Mouse (Mus musculus) Patski (cell line): Measurements from ENCODE around the gene Olfr190. TPM values are rescaled to one million over a fixed set of nuclear protein-coding genes. Genes with fewer than 3 reads are reported as not detected.

Experiments
- ATAC-seq: fragments of 100-300 bp; one replicate; pipeline ENCODE4 v1.8.0; 2021
- CTCF ChIA-PET: fragments of 350-600 bp; sonication (Branson Sonifier 250); formaldehyde crosslinking; loops from one replicate; lab custom pipeline; 2022; ENCODE audit warnings: inconsistent platforms; lab: Charles Lee
- POLR2A ChIA-PET: fragments of 350-600 bp; sonication (Branson Sonifier 250); formaldehyde crosslinking; loops from one replicate; lab custom pipeline; 2022; ENCODE audit warnings: antibody characterized with exemption, inconsistent platforms; lab: Charles Lee
- DNase-seq: peaks from one replicate; pipeline ENCODE4 v3.0.0-alpha.2; 2011; ENCODE audit warnings: low read depth, low spot score
- H3K27me3 ChIP-seq: fragments of 371-371 bp; one replicate; pipeline ENCODE4 v1.5.1; 2021
- CTCF ChIP-seq: fragments of 100-300 bp; IDR thresholded peaks from one replicate; pipeline ENCODE4 v1.5.1; 2021
- in situ Hi-C: fragments of 300-500 bp; cut with MboI; formaldehyde crosslinking; loops from 3 replicates; pipeline ENCODE4 v1.11.1; 2018; ENCODE audit warnings: low pct_unique_long_range_greater_than_20kb, mixed read lengths
- polyA plus RNA-seq: library from polyadenylated mRNA; unstranded; gene quantifications from one replicate; pipeline ENCODE4 v1.2.3, GENCODE M21; 2021

Olfr190 gene
- polyA plus RNA-seq, 1 experiment from 2014 or later = not detected

GRCm38 (mm10) chr16:59047579-59047978, 30.2 kb downstream of the Olfr190 start:
- ChIA-PET CTCF (no interaction called here), POLR2A (no interaction called here)
- H3K27me3 ChIP-seq = no peaks in the 10 kb centered on the region
- DNase-seq = no peak
- no peak for ATAC-seq
- in situ Hi-C loops = no loop called here
- no peak for TF ChIP-seq CTCF

GRCm38 (mm10) chr16:59045835-59046234, 32.0 kb downstream of the Olfr190 start:
- DNase-seq = no peak
- in situ Hi-C loops = no loop called here
- POLR2A ChIA-PET = no interaction called here
- H3K27me3 ChIP-seq = no peaks in the 10 kb centered on the region
- no peak for ATAC-seq
- CTCF ChIA-PET = no interaction called here
- TF ChIP-seq CTCF = no peak

GRCm38 (mm10) chr16:59039710-59040109, 38.1 kb downstream of the Olfr190 start, which contains the start of gene Olfr187:
Gene Olfr187 (minus strand): TSS chr16:59039767.
- no peaks in the 10 kb centered on the region for H3K27me3 ChIP-seq
- ChIA-PET POLR2A (no interaction called here), CTCF (no interaction called here)
- DNase-seq (no peak), ATAC-seq (no peak)
- in situ Hi-C loops = no loop called here
- no peak for TF ChIP-seq CTCF

- peaks cover 5% of the 10 kb centered on the region for H3K27me3 ChIP-seq
- no peak for ATAC-seq
- DNase-seq = no peak
- ChIA-PET CTCF (no interaction called here), POLR2A (no interaction called here)
- TF ChIP-seq CTCF = no peak
- in situ Hi-C loops = no loop called here
Measured at GRCm38 (mm10) chr16:59030191-59030590, 47.6 kb downstream of the Olfr190 start, which contains the start of gene Olfr186. Gene Olfr186 (minus strand): TSS chr16:59030291.

Other genes starting within 250 kb of the Olfr190 start
- gene Olfr177, start 203.2 kb downstream of the Olfr190 start, polyA plus RNA-seq = not detected
- not detected for gene Olfr178, start 185.9 kb downstream of the Olfr190 start, polyA plus RNA-seq
- gene Olfr181, start 149.2 kb downstream of the Olfr190 start, polyA plus RNA-seq = not detected
- gene Olfr180, start 148.6 kb downstream of the Olfr190 start, polyA plus RNA-seq = not detected
- not detected for gene Olfr183, start 82.6 kb downstream of the Olfr190 start, polyA plus RNA-seq
- not detected for gene Olfr186, start 47.7 kb downstream of the Olfr190 start, polyA plus RNA-seq
- gene Olfr187, start 38.2 kb downstream of the Olfr190 start, polyA plus RNA-seq = not detected
- gene Olfr191, start 11.8 kb upstream of the Olfr190 start, polyA plus RNA-seq = not detected
- gene Olfr193, start 33.9 kb upstream of the Olfr190 start, polyA plus RNA-seq = not detected
- gene Olfr194, start 43.1 kb upstream of the Olfr190 start, polyA plus RNA-seq = not detected
- not detected for gene Olfr195, start 69.0 kb upstream of the Olfr190 start, polyA plus RNA-seq
- not detected for gene Olfr196, start 92.4 kb upstream of the Olfr190 start, polyA plus RNA-seq
- gene Olfr198, start 125.5 kb upstream of the Olfr190 start, polyA plus RNA-seq = not detected
- gene Olfr199, start 141.8 kb upstream of the Olfr190 start, polyA plus RNA-seq = not detected
- gene Olfr201, start 194.6 kb upstream of the Olfr190 start, polyA plus RNA-seq = not detected
- not detected for gene Olfr202, start 208.8 kb upstream of the Olfr190 start, polyA plus RNA-seq
- not detected for gene Olfr203, start 220.9 kb upstream of the Olfr190 start, polyA plus RNA-seq
- not detected for gene Olfr204, start 240.2 kb upstream of the Olfr190 start, polyA plus RNA-seq